Mouse (Mus musculus): Measurements from ENCODE around the gene Zzef1.
"Not testable (repeated sequence)": the region's sequence is repeated elsewhere in the genome, so short reads cannot be mapped to it uniquely, and the experiment has no call there.

Zzef1 gene

GRCm38 (mm10) chr11:72795455-72796295, at the start of gene Zzef1, which contains the start of gene Cyb5d2:
Zzef1 (plus strand) TSS chr11:72796226.
Cyb5d2 (minus strand) TSS chr11:72796142.
- DNase-seq (ENCODE audit: low spot score in 2 of 2) = peak; percentile 87 to 90

- no peak for DNase-seq (ENCODE audit: low spot score in 2 of 2)
Measured at GRCm38 (mm10) chr11:72751956-72752355, 44.1 kb upstream of the Zzef1 start.

GRCm38 (mm10) chr11:72758316-72758715, 37.7 kb upstream of the Zzef1 start:
- DNase-seq (ENCODE audit: low spot score in 2 of 2) = no peak

GRCm38 (mm10) chr11:72759581-72759980, 36.4 kb upstream of the Zzef1 start:
- no peak for DNase-seq (ENCODE audit: low spot score in 2 of 2)

- DNase-seq (ENCODE audit: low spot score in 2 of 2) = no peak
Measured at GRCm38 (mm10) chr11:72760781-72761180, 35.2 kb upstream of the Zzef1 start.

- DNase-seq (ENCODE audit: low spot score in 2 of 2) = no peak
Measured at GRCm38 (mm10) chr11:72764270-72764669, 31.8 kb upstream of the Zzef1 start.

- no peak for DNase-seq (ENCODE audit: low spot score in 2 of 2)
Measured at GRCm38 (mm10) chr11:72767716-72768115, 28.3 kb upstream of the Zzef1 start.

GRCm38 (mm10) chr11:72769061-72769460, 27.0 kb upstream of the Zzef1 start:
- no peak for DNase-seq (ENCODE audit: low spot score in 2 of 2)

GRCm38 (mm10) chr11:72770324-72770723, 25.7 kb upstream of the Zzef1 start:
- no peak for DNase-seq (ENCODE audit: low spot score in 2 of 2)

GRCm38 (mm10) chr11:72770816-72771215, 25.2 kb upstream of the Zzef1 start:
- no peak for DNase-seq (ENCODE audit: low spot score in 2 of 2)

GRCm38 (mm10) chr11:72771461-72771860, 24.6 kb upstream of the Zzef1 start:
- no peak for DNase-seq (ENCODE audit: low spot score in 2 of 2)

- DNase-seq (ENCODE audit: low spot score in 2 of 2) = not testable (repeated sequence)
Measured at GRCm38 (mm10) chr11:72772611-72773010, 23.4 kb upstream of the Zzef1 start.

- no peak for DNase-seq (ENCODE audit: low spot score in 2 of 2)
Measured at GRCm38 (mm10) chr11:72778957-72779356, 17.1 kb upstream of the Zzef1 start.

GRCm38 (mm10) chr11:72782103-72782502, 13.9 kb upstream of the Zzef1 start:
- DNase-seq (ENCODE audit: low spot score in 2 of 2) = no peak

GRCm38 (mm10) chr11:72782503-72782902, 13.5 kb upstream of the Zzef1 start:
- no peak for DNase-seq (ENCODE audit: low spot score in 2 of 2)

- DNase-seq (ENCODE audit: low spot score in 2 of 2) = no peak
Measured at GRCm38 (mm10) chr11:72792033-72792432, 4.0 kb upstream of the Zzef1 start.

GRCm38 (mm10) chr11:72795149-72795454, 924 bp upstream of the Zzef1 start:
- no peak for DNase-seq (ENCODE audit: low spot score in 2 of 2)

GRCm38 (mm10) chr11:72796296-72796687, 266 bp downstream of the Zzef1 start:
- no peak for DNase-seq (ENCODE audit: low spot score in 2 of 2)

- no peak for DNase-seq (ENCODE audit: low spot score in 2 of 2)
Measured at GRCm38 (mm10) chr11:72796773-72797338, 830 bp downstream of the Zzef1 start.

- DNase-seq (ENCODE audit: low spot score in 2 of 2) = no peak
Measured at GRCm38 (mm10) chr11:72798112-72798511, 2.1 kb downstream of the Zzef1 start.

GRCm38 (mm10) chr11:72801182-72801581, 5.2 kb downstream of the Zzef1 start:
- no peak for DNase-seq (ENCODE audit: low spot score in 2 of 2)

- DNase-seq (ENCODE audit: low spot score in 2 of 2) = no peak
Measured at GRCm38 (mm10) chr11:72803038-72803437, 7.0 kb downstream of the Zzef1 start.

GRCm38 (mm10) chr11:72804586-72804985, 8.6 kb downstream of the Zzef1 start:
- DNase-seq (ENCODE audit: low spot score in 2 of 2) = no peak
